Mouse (Mus musculus): ENCODE results near the gene Adamts15. TPM values are rescaled to one million over a fixed set of nuclear protein-coding genes. Genes with fewer than 3 reads are reported as not detected.

The Adamts15 gene
- polyA plus RNA-seq, 1 experiment from 2014 or later: 39.2 TPM

DNA sequence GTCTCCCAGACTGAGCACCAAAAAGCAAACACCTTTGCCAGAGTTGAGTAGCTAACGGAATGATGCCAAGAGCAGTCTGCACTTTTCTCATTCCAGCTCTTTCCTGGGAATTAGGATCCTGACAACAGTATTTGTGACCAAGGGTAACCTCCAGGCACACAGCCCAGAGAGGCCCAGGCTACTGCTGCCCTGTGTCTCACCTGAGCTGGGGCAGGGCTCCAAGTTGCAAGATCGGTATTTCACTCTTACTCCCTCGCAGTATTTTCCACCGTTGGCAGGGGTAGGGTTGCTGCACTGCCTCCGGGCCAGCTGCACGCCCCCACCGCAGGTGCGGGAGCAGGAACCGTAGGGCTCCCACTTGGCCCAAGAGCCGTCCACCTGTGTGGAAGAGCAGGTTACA is 16.4 kb downstream of the Adamts15 start:
- no peak overlapping the region for H3K4me2 ChIP-seq (replicated peaks)
- H3K27ac ChIP-seq: no peak overlapping the region
- H3K9me3 ChIP-seq: no peaks in the 10 kb centered on the region; the same call in 1 of the 2 replicates
- no peak overlapping the region for H3K4me3 ChIP-seq
- H3K27me3 ChIP-seq: no peaks in the 10 kb centered on the region
- WGBS: 76% methylated on average over 10 of the region's 10 CpGs
- ATAC-seq (ENCODE audit: low FRiP score, low read depth): no peak
- H3K36me3 ChIP-seq: peaks cover 86% of the 10 kb centered on the region
- no peak overlapping the region for H3K9ac ChIP-seq
- H3K4me1 ChIP-seq: 0 out of 2 replicates have a peak, but pooled peaks cover 4% of the 10 kb centered on the region

DNA sequence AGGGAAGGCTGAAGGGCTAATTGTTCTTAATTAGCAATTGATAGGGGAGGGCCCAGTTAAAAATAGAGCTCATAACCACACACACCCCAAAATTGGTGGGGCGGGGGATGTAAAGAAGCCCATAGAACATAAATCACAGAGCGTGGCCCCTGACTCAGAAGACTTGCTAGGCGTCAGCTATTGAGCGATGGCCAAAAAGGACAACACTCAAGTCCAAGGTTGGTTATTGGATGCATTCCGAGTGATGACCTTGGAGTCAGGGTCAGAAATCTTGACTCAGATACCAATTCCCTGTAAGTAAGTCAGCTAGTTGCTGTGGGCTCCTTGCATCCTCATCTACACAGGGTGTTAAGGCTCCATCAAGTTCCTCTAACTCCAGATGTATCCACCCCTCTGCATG is 19.0 kb downstream of the Adamts15 start:
- Histone ChIP-seq H3K9ac (no peak overlapping the region), H3K4me3 (no peak overlapping the region), H3K27ac (no peak overlapping the region), H3K4me1 (0 out of 2 replicates have a peak, but pooled peaks cover 4% of the 10 kb centered on the region), H3K27me3 (no peaks in the 10 kb centered on the region), H3K36me3 (peaks cover 81% of the 10 kb centered on the region), H3K9me3 (no peaks in the 10 kb centered on the region; the same call in 1 of the 2 replicates), H3K4me2 (replicated peaks) (no peak overlapping the region)
- WGBS: 90% methylated on average over 5 of the region's 5 CpGs
- no peak for ATAC-seq (ENCODE audit: low FRiP score, low read depth)

- peaks cover 75% of the 10 kb centered on the region for H3K36me3 ChIP-seq
- WGBS: 91% methylated on average over 7 of the region's 7 CpGs
- H3K27ac ChIP-seq: no peak overlapping the region
- H3K4me3 ChIP-seq: no peak overlapping the region
- H3K4me1 ChIP-seq: peaks cover 2% of the 10 kb centered on the region; the same call in 1 of the 2 replicates
- no peak overlapping the region for H3K9ac ChIP-seq
- no peaks in the 10 kb centered on the region for H3K27me3 ChIP-seq
- H3K9me3 ChIP-seq: no peaks in the 10 kb centered on the region; the same call in 1 of the 2 replicates
- no peak overlapping the region for H3K4me2 ChIP-seq (replicated peaks)
- ATAC-seq (ENCODE audit: low FRiP score, low read depth): no peak
These were observed 19.6 kb downstream of the Adamts15 start for GRCm38 (mm10) chr9:30902641-30903040.

DNA sequence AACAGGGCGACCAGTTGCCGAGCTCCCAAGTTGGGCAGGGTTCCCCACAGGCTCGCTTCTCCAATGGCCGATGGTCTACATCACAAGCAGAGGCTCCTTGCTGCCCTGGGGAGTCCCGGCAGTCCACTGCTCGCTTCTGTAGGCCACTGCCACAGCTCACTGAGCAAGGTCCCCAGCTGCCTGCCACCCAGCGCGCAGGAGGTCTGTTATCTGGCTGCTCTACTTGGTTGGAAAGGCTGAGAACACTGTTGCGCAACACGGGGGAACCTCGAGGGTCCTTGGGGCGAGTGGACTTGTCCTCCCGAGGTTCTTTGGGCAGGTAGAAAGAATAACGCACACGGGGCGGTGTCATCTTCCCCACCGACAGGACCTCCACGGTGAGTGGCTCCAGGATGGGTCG is 20.1 kb downstream of the Adamts15 start:
- no peak overlapping the region for H3K9ac ChIP-seq
- H3K4me2 ChIP-seq (replicated peaks): no peak overlapping the region
- no peaks in the 10 kb centered on the region for H3K27me3 ChIP-seq
- WGBS: 96% methylated on average over 19 of the region's 19 CpGs
- H3K4me1 ChIP-seq: no peaks in the 10 kb centered on the region; the same call in 1 of the 2 replicates
- ATAC-seq (ENCODE audit: low FRiP score, low read depth): no peak
- H3K27ac ChIP-seq: no peak overlapping the region
- H3K9me3 ChIP-seq: no peaks in the 10 kb centered on the region; the same call in 1 of the 2 replicates
- peaks cover 71% of the 10 kb centered on the region for H3K36me3 ChIP-seq
- no peak overlapping the region for H3K4me3 ChIP-seq

DNA sequence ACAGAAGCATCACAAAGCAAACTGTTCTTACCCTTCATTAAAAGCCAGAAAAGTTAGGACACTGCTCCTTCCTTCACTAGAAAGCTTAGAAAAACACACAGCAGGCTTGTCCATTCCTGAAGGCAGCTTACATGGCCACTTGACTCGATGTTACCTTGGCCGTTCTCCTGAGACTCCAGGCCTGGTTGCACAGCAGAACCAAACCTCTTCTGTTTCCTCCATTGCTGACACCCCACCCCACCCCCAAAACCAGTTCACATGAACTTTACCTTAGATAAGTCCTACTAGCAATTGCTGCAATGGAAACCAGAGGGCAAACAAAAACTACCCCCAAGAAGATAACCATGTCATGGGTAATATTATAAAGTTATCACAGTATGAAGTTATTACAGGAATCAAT is 25.1 kb downstream of the Adamts15 start:
- H3K4me2 ChIP-seq (replicated peaks): no peak overlapping the region
- H3K9me3 ChIP-seq: no peaks in the 10 kb centered on the region
- H3K9ac ChIP-seq: no peak overlapping the region
- no peaks in the 10 kb centered on the region for H3K27me3 ChIP-seq
- peaks cover 9% of the 10 kb centered on the region for H3K4me1 ChIP-seq
- 85% methylated on average over 2 of the region's 2 CpGs for WGBS
- no peak for ATAC-seq (ENCODE audit: low FRiP score, low read depth)
- no peak overlapping the region for H3K27ac ChIP-seq
- H3K4me3 ChIP-seq: no peak overlapping the region
- peaks cover 33% of the 10 kb centered on the region for H3K36me3 ChIP-seq

- peaks cover 9% of the 10 kb centered on the region for H3K4me1 ChIP-seq
- no peaks in the 10 kb centered on the region for H3K27me3 ChIP-seq
- no peak for ATAC-seq (ENCODE audit: low FRiP score, low read depth)
- H3K4me3 ChIP-seq: no peak overlapping the region
- peaks cover 29% of the 10 kb centered on the region for H3K36me3 ChIP-seq
- no peak overlapping the region for H3K4me2 ChIP-seq (replicated peaks)
- H3K27ac ChIP-seq: no peak overlapping the region
- no peaks in the 10 kb centered on the region for H3K9me3 ChIP-seq
- H3K9ac ChIP-seq: no peak overlapping the region
- WGBS: 71% methylated on average over 5 of the region's 5 CpGs
These were observed 25.5 kb downstream of the Adamts15 start for GRCm38 (mm10) chr9:30896752-30897151.

DNA sequence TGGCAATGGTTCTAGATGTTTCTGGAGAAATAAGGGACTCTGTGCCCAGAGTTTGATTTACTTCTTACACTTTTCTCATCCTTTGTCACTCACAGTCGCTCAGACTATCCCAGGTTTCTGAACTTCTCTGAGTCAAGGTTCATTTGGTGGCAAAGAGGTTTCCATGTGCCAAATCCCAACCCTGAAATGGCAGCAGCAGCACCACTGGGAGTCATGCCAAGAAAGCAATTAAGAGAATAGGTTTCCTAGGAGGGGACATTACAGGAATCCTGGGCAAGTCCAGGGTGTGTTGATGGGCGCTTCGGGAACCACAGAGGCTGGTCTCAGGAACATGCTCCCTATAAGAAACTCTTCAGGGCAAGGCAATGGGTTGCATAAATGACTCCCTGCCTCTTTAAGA is 26.6 kb downstream of the Adamts15 start:
- no peak overlapping the region for H3K27ac ChIP-seq
- no peaks in the 10 kb centered on the region for H3K9me3 ChIP-seq
- no peak overlapping the region for H3K9ac ChIP-seq
- H3K27me3 ChIP-seq: no peaks in the 10 kb centered on the region
- peaks cover 9% of the 10 kb centered on the region for H3K4me1 ChIP-seq
- peaks cover 17% of the 10 kb centered on the region for H3K36me3 ChIP-seq
- WGBS: 85% methylated on average over 3 of the region's 3 CpGs
- H3K4me2 ChIP-seq (replicated peaks): no peak overlapping the region
- no peak for ATAC-seq (ENCODE audit: low FRiP score, low read depth)
- H3K4me3 ChIP-seq: no peak overlapping the region

GRCm38 (mm10) chr9:30886276-30886675 is 36.0 kb downstream of the Adamts15 start:
- H3K36me3 ChIP-seq: no peaks in the 10 kb centered on the region
- no peak overlapping the region for H3K27ac ChIP-seq
- no peak overlapping the region for H3K4me2 ChIP-seq (replicated peaks)
- 64% methylated on average over 3 of the region's 3 CpGs for WGBS
- H3K4me3 ChIP-seq: no peak overlapping the region
- ATAC-seq (ENCODE audit: low FRiP score, low read depth): no peak
- no peaks in the 10 kb centered on the region for H3K27me3 ChIP-seq
- no peaks in the 10 kb centered on the region for H3K9me3 ChIP-seq
- no peak overlapping the region for H3K9ac ChIP-seq
- no peaks in the 10 kb centered on the region; the same call in 1 of the 2 replicates for H3K4me1 ChIP-seq

- H3K9me3 ChIP-seq: no peaks in the 10 kb centered on the region
- no peaks in the 10 kb centered on the region for H3K4me1 ChIP-seq
- no peak for ATAC-seq (ENCODE audit: low FRiP score, low read depth)
- H3K4me2 ChIP-seq (replicated peaks): no peak overlapping the region
- no peak overlapping the region for H3K27ac ChIP-seq
- WGBS: 89% methylated on average over 9 of the region's 9 CpGs
- H3K27me3 ChIP-seq: no peaks in the 10 kb centered on the region
- no peak overlapping the region for H3K9ac ChIP-seq
- no peaks in the 10 kb centered on the region for H3K36me3 ChIP-seq
- no peak overlapping the region for H3K4me3 ChIP-seq
These were observed 41.7 kb downstream of the Adamts15 start for GRCm38 (mm10) chr9:30880553-30880952.

DNA sequence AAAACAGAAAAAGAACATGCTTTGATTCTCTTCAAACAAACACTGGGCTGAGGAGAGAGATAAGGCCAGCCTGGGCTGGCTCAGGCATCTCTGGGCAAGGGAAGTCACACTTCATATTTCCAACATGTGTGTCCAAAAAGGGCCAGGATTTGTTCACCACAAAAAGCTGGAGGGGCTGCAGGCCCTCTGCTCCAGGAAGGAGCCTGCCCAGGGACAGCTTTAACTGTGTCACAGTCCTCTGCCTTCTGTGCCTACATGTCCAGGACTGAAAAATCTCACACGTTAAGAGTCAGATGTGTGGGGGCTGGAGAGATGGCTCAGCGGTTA is 42.3 kb downstream of the Adamts15 start:
- Histone ChIP-seq H3K27me3 (no peaks in the 10 kb centered on the region), H3K4me3 (no peak overlapping the region), H3K4me2 (replicated peaks) (no peak overlapping the region), H3K27ac (no peak overlapping the region), H3K4me1 (no peaks in the 10 kb centered on the region), H3K9me3 (no peaks in the 10 kb centered on the region), H3K36me3 (no peaks in the 10 kb centered on the region), H3K9ac (no peak overlapping the region)
- no peak for ATAC-seq (ENCODE audit: low FRiP score, low read depth)
- 75% methylated on average over 2 of the region's 2 CpGs for WGBS

DNA sequence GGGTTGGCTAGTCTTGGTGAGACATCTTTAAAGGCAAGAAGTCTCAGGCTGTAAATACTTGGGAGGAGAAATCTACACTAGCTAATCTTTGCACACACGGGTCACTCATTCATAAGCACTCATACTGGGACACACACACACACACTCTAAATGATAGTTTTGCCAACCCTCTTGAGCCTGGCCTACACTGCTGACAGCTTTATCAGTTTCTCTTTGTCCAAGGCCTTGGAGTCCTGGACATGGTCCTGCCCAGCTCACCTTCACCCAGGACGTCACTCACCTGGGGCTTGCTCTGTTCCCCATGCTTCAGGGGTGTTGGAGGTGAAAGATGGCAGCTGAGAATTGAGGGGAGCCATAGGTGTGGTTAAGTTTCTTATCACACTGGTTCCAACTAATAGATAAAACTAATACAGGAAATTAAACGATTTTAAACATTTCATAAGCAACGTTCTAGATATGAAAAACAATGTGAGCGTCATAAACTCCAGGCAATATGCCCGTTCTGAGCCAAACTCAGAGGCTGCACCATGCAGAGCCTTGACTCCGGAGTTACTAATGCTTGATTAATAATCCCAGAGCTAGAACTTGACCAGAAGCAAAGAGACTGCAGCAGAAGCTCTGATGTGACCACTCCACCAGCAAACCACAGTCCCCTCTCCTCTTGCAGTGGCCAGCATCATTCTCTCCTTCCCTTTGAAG is 42.9 kb downstream of the Adamts15 start:
- Histone ChIP-seq H3K36me3 (no peaks in the 10 kb centered on the region), H3K27me3 (no peaks in the 10 kb centered on the region), H3K9ac (no peak overlapping the region), H3K4me3 (no peak overlapping the region), H3K4me2 (replicated peaks) (no peak overlapping the region), H3K9me3 (no peaks in the 10 kb centered on the region), H3K27ac (no peak overlapping the region), H3K4me1 (no peaks in the 10 kb centered on the region)
- 81% methylated on average over 7 of the region's 7 CpGs for WGBS
- no peak for ATAC-seq (ENCODE audit: low FRiP score, low read depth)

GRCm38 (mm10) chr9:30876552-30876951 is 45.7 kb downstream of the Adamts15 start:
- Histone ChIP-seq H3K27me3 (no peaks in the 10 kb centered on the region), H3K27ac (no peak overlapping the region), H3K36me3 (no peaks in the 10 kb centered on the region), H3K4me2 (replicated peaks) (no peak overlapping the region), H3K9ac (no peak overlapping the region), H3K9me3 (no peaks in the 10 kb centered on the region), H3K4me3 (no peak overlapping the region), H3K4me1 (no peaks in the 10 kb centered on the region)
- 67% methylated on average over 3 of the region's 3 CpGs for WGBS
- ATAC-seq (ENCODE audit: low FRiP score, low read depth): no peak

- no peak overlapping the region for H3K27ac ChIP-seq
- peaks cover 8% of the 10 kb centered on the region for H3K4me1 ChIP-seq
- no peaks in the 10 kb centered on the region for H3K36me3 ChIP-seq
- no peak for ATAC-seq (ENCODE audit: low FRiP score, low read depth)
- 79% methylated on average over 2 of the region's 2 CpGs for WGBS
- no peak overlapping the region for H3K4me3 ChIP-seq
- no peak overlapping the region for H3K9ac ChIP-seq
- H3K4me2 ChIP-seq (replicated peaks): no peak overlapping the region
- no peaks in the 10 kb centered on the region for H3K9me3 ChIP-seq
- no peaks in the 10 kb centered on the region for H3K27me3 ChIP-seq
These were observed 66.4 kb downstream of the Adamts15 start for GRCm38 (mm10) chr9:30855837-30856236.
